Mouse (Mus musculus): ENCODE results near the gene Jazf1. TPM values are rescaled to one million over a fixed set of nuclear protein-coding genes. Genes with fewer than 3 reads are reported as not detected.

The Jazf1 gene
- total and polyA plus RNA-seq, 3 experiments: 0.42 to 1.7 (median 0.75) TPM

DNA sequence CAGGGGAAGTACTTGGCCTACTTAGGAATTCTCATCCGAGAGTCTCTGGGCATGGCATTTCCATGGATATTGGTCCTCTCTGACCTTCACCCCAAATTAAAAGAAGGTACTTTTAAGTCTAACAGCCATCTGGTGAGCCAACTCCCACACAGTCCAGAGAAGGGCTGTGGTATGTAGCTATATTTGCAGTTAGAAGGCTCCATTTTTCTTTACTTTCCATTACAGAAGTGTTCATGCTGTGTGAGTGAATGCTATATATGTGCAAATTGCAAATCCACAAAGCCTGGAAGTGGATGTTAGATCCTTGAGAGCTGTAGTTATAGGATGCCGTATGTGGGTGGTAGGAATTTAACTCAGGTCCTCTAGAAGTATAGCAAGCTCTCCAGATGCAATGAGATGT is 245.8 kb downstream of the Jazf1 start:
- Histone ChIP-seq H3K4me2 (ENCODE audit: insufficient read depth, low read depth, poor library complexity, severe bottlenecking) (no peak overlapping the region), H3K27me3 (replicated peaks) (no peaks in the 10 kb centered on the region), H3K9me3 (replicated peaks; ENCODE audit: low read length) (no peaks in the 10 kb centered on the region), H3K9ac (ENCODE audit: insufficient read depth, low read depth) (no peak overlapping the region), H3K4me3 (replicated peaks in 1 of 3; ENCODE audit: low read depth in 2 of 3, low read length in 2 of 3, poor library complexity in 1 of 3) (no peak overlapping the region), H3K27ac (ENCODE audit: insufficient read depth, low read depth) (no peak overlapping the region), H3K4me1 (ENCODE audit: control insufficient read depth in 1 of 2, insufficient read depth in 2 of 2) (peaks cover 21 to 37% of the 10 kb centered on the region in 2 experiments), H3K36me3 (replicated peaks in 1 of 2; ENCODE audit: control insufficient read depth in 1 of 2, insufficient read depth in 1 of 2, low read length in 1 of 2) (no peaks in the 10 kb centered on the region), H3K79me2 (replicated peaks; ENCODE audit: control insufficient read depth, extremely low read depth, insufficient read depth, poor library complexity, severe bottlenecking) (no peaks in the 10 kb centered on the region)
- dilution Hi-C loops (cut with MboI; ENCODE audit: extremely low pct_ligation_motif_present, extremely low pct_unique_long_range_greater_than_20kb, low sequenced_read_pairs): no loop called here
- TF ChIP-seq NELFE (IDR thresholded peaks at IDR 0.05; ENCODE audit: low read depth, low read length): no peak
- TF ChIP-seq ZNF384 (IDR thresholded peaks at IDR 0.05; ENCODE audit: low read depth, low read length): no peak
- TF ChIP-seq MAFK (IDR thresholded peaks at IDR 0.05; ENCODE audit: insufficient replicate concordance, low read length): no peak
- TF ChIP-seq EP300 (IDR thresholded peaks at IDR 0.05; ENCODE audit: low read length): no peak
- no peak for TF ChIP-seq TCF12 (IDR thresholded peaks at IDR 0.05; ENCODE audit: low read depth, low read length)
- no peak for TF ChIP-seq HCFC1 (IDR thresholded peaks at IDR 0.05; ENCODE audit: low read depth, low read length)
- TF ChIP-seq ZMIZ1 (IDR thresholded peaks at IDR 0.05; ENCODE audit: low read depth, low read length): no peak
- no peak for TF ChIP-seq SMC3 (IDR thresholded peaks at IDR 0.05; ENCODE audit: low read depth, low read length)
- no peak for TF ChIP-seq MXI1 (IDR thresholded peaks at IDR 0.05; ENCODE audit: low read depth, low read length)
- no peak for TF ChIP-seq CHD2 (IDR thresholded peaks at IDR 0.05; ENCODE audit: low read length)
- TF ChIP-seq BHLHE40 (IDR thresholded peaks at IDR 0.05; ENCODE audit: low read depth, low read length): no peak
- no peak for TF ChIP-seq KAT2A (IDR thresholded peaks at IDR 0.05; ENCODE audit: insufficient replicate concordance, low read length)
- TF ChIP-seq MAX (IDR thresholded peaks at IDR 0.05; ENCODE audit: low read length): no peak
- TF ChIP-seq RAD21 (IDR thresholded peaks at IDR 0.05; ENCODE audit: low read depth, low read length): no peak
- in situ Hi-C loops (cut with MboI; ENCODE audit: low pct_ligation_motif_present, low pct_unique_long_range_greater_than_20kb, low sequenced_read_pairs): no loop called here
- no peak for DNase-seq (ENCODE audit: extremely low read depth)

DNA sequence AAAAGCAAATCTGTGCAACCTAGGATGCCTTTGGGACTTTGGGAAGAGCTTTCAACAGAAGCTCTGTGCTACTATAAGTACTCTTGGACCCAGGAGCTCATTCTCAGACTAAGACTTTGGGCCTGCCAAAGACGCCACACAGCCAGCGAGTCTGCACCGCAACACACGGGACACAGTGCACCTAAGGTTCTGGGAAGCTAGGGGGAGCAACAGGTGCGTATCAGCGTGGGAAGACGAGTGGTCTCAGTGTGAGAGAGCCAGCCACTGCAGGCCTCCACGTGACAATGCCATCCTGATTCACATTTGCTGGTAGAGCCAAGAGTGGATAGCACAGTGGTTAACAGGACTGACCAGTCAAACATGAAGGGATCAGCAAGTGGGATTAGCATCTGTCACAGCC is 249.1 kb downstream of the Jazf1 start:
- no peak overlapping the region for H3K4me2 ChIP-seq (ENCODE audit: insufficient read depth, low read depth, poor library complexity, severe bottlenecking)
- H3K9me3 ChIP-seq (replicated peaks; ENCODE audit: low read length): no peaks in the 10 kb centered on the region
- no peaks in the 10 kb centered on the region for H3K36me3 ChIP-seq (replicated peaks in 1 of 2; ENCODE audit: control insufficient read depth in 1 of 2, insufficient read depth in 1 of 2, low read length in 1 of 2)
- in situ Hi-C loops (cut with MboI; ENCODE audit: low pct_ligation_motif_present, low pct_unique_long_range_greater_than_20kb, low sequenced_read_pairs) (no loop called here), dilution Hi-C loops (cut with MboI; ENCODE audit: extremely low pct_ligation_motif_present, extremely low pct_unique_long_range_greater_than_20kb, low sequenced_read_pairs) (no loop called here)
- no peak for TF ChIP-seq ELF1 (IDR thresholded peaks at IDR 0.05; ENCODE audit: low read depth, low read length)
- TF ChIP-seq PAX5 (IDR thresholded peaks at IDR 0.05; ENCODE audit: low read length): no peak
- TF ChIP-seq RCOR1 (conservative IDR thresholded peaks at IDR 0.05; ENCODE audit: low read depth, low read length): no peak
- TF ChIP-seq MAX (IDR thresholded peaks at IDR 0.05; ENCODE audit: low read length): no peak
- TF ChIP-seq CHD1 (IDR thresholded peaks at IDR 0.05; ENCODE audit: low read depth, low read length): no peak
- TF ChIP-seq MYC (IDR thresholded peaks at IDR 0.05; ENCODE audit: low read depth, low read length): no peak
- no peak for TF ChIP-seq TCF12 (IDR thresholded peaks at IDR 0.05; ENCODE audit: low read depth, low read length)
- TF ChIP-seq POLR2A (IDR thresholded peaks at IDR 0.05; ENCODE audit: low read depth, low read length): no peak
- no peak for TF ChIP-seq GABPA (IDR thresholded peaks at IDR 0.05; ENCODE audit: insufficient replicate concordance, low read depth, low read length)
- TF ChIP-seq MEF2A (IDR thresholded peaks at IDR 0.05; ENCODE audit: borderline replicate concordance, low read depth, low read length): no peak
- no peak for TF ChIP-seq JUN (IDR thresholded peaks at IDR 0.05; ENCODE audit: insufficient read depth, low read depth, low read length)
- no peak for TF ChIP-seq SMC3 (IDR thresholded peaks at IDR 0.05; ENCODE audit: low read depth, low read length)
- DNase-seq (ENCODE audit: extremely low read depth): no peak
- no peaks in the 10 kb centered on the region for H3K79me2 ChIP-seq (replicated peaks; ENCODE audit: control insufficient read depth, extremely low read depth, insufficient read depth, poor library complexity, severe bottlenecking)
- no peaks in the 10 kb centered on the region for H3K27me3 ChIP-seq (replicated peaks)
- H3K4me3 ChIP-seq (replicated peaks in 1 of 3; ENCODE audit: low read depth in 2 of 3, low read length in 2 of 3, poor library complexity in 1 of 3): no peak overlapping the region
- H3K9ac ChIP-seq (ENCODE audit: insufficient read depth, low read depth): no peak overlapping the region
- H3K4me1 ChIP-seq (ENCODE audit: control insufficient read depth in 1 of 2, insufficient read depth in 2 of 2): peaks cover 1 to 39% of the 10 kb centered on the region in 2 experiments
- no peak overlapping the region for H3K27ac ChIP-seq (ENCODE audit: insufficient read depth, low read depth)
